Mouse (Mus musculus) lung, postnatal 0 days (tissue): Measurements from ENCODE around the gene Pappa. TPM values are rescaled to one million over a fixed set of nuclear protein-coding genes. Genes with fewer than 3 reads are reported as not detected.

Source experiments
- ATAC-seq: fragments of 200-750 bp; cut with Nextera tagmentation; 2 replicates; pipeline ENCODE4 v1.8.0; 2017; ENCODE audit warnings: moderate library complexity
- DNase-seq: peaks from one replicate; pipeline ENCODE4 v3.0.0-alpha.2; 2016; ENCODE audit warnings: low spot score
- H3K27ac ChIP-seq: fragments of 300-500 bp; sonication (generic); 2 replicates; pipeline ENCODE4 v1.5.1; 2014; ENCODE audit warnings: antibody characterized with exemption, mild to moderate bottlenecking, low read length, mixed read lengths
- H3K27me3 ChIP-seq: fragments of 300-500 bp; sonication (generic); replicated peaks from 2 replicates; pipeline ENCODE4 v1.6.1; 2014; ENCODE audit warnings: low read length, mixed read lengths; ENCODE audit not compliant: insufficient read depth
- H3K36me3 ChIP-seq: fragments of 300-500 bp; sonication (generic); 2 replicates; pipeline ENCODE4 v1.6.1; 2014; ENCODE audit warnings: low read length, mixed read lengths; ENCODE audit not compliant: insufficient read depth
- H3K4me1 ChIP-seq: fragments of 300-500 bp; sonication (generic); 2 replicates; pipeline ENCODE4 v1.6.1; 2014; ENCODE audit warnings: antibody characterized with exemption, low read depth, low read length, mixed read lengths; ENCODE audit not compliant: insufficient read depth
- H3K4me2 ChIP-seq: fragments of 300-500 bp; sonication (generic); replicated peaks from 2 replicates; pipeline ENCODE4 v1.6.1; 2014; ENCODE audit warnings: low read depth, mild to moderate bottlenecking, low read length, moderate library complexity, mixed read lengths
- H3K4me3 ChIP-seq: fragments of 300-500 bp; sonication (generic); 2 replicates; pipeline ENCODE4 v1.5.1; 2014; ENCODE audit warnings: low read depth, low read length
- H3K9ac ChIP-seq: fragments of 300-500 bp; sonication (generic); replicated peaks from 2 replicates; pipeline ENCODE4 v1.6.1; 2014; ENCODE audit warnings: low read depth, mild to moderate bottlenecking
- H3K9me3 ChIP-seq: fragments of 300-500 bp; sonication (generic); 2 replicates; pipeline ENCODE4 v1.6.1; 2016; ENCODE audit warnings: low read length, mixed read lengths
- CTCF ChIP-seq: IDR thresholded peaks from 2 replicates; pipeline ENCODE4 v1.5.1; 2016; ENCODE audit warnings: antibody characterized with exemption, mild to moderate bottlenecking
- EP300 ChIP-seq: IDR thresholded peaks from 2 replicates; pipeline ENCODE4 v1.6.1; 2016; ENCODE audit warnings: antibody characterized with exemption, mild to moderate bottlenecking, control low read depth
- WGBS: fragments of 180-500 bp; shearing (Covaris S2); extraction: QIAGEN DNeasy Blood & Tissue Kit; methylation state at CpG from one replicate; pipeline ENCODE4 v1.1.7; 2014; 5-methylcytosine and 5-hydroxymethylcytosine counted together
- polyA plus RNA-seq: library from polyadenylated mRNA; unstranded; fragments of >200 nt; fragmentation: Nextera tagmentation; extraction: Ambion mirVana; gene quantifications from 2 replicates; pipeline ENCODE4 v1.2.1, GENCODE M21; 2015

The Pappa gene
- polyA plus RNA-seq, 1 experiment from 2014 or later = 0.31 TPM

- DNase-seq = no peak
- no peaks in the 10 kb centered on the region for H3K36me3 ChIP-seq
- 45% methylated on average over 2 of the region's 2 CpGs for WGBS
- ATAC-seq = no peak
- no peaks in the 10 kb centered on the region for H3K27me3 ChIP-seq
- H3K9ac ChIP-seq = no peak overlapping the region
- TF ChIP-seq CTCF = no peak
- TF ChIP-seq EP300 = no peak
- H3K4me2 ChIP-seq = no peak overlapping the region
- H3K27ac ChIP-seq = no peak overlapping the region
- H3K4me1 ChIP-seq = no peaks in the 10 kb centered on the region
- H3K9me3 ChIP-seq = no peaks in the 10 kb centered on the region
- H3K4me3 ChIP-seq = no peak overlapping the region
These were observed 119.3 kb downstream of the Pappa start for GRCm38 (mm10) chr4:65243245-65243644.

DNA sequence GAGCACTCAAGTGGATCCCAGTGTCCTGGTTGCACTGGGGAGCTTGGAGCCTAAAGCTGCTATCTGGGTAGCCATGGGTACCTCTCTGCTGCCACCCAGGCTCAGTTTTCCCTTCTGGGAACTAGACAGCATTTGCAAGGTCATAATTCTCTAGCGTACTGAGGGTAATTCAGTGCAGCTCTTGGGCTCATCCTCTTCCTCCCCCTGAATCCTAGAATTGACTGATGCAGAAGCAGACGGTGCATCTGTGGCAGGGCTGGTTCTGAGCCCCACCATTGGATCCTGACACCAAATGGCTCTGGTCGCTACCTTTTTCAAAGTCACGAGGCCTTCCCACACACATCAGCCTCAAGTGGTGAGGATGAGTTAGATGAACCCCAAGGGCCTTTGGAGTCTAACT, 121.0 kb downstream of the Pappa start:
- DNase-seq = no peak
- Histone ChIP-seq H3K4me1 (no peaks in the 10 kb centered on the region), H3K4me3 (no peak overlapping the region), H3K9ac (no peak overlapping the region), H3K4me2 (no peak overlapping the region), H3K36me3 (no peaks in the 10 kb centered on the region), H3K27ac (no peak overlapping the region), H3K27me3 (no peaks in the 10 kb centered on the region), H3K9me3 (no peaks in the 10 kb centered on the region)
- no peak for ATAC-seq
- 69% methylated on average over 4 of the region's 4 CpGs for WGBS
- TF ChIP-seq CTCF = no peak
- no peak for TF ChIP-seq EP300

DNA sequence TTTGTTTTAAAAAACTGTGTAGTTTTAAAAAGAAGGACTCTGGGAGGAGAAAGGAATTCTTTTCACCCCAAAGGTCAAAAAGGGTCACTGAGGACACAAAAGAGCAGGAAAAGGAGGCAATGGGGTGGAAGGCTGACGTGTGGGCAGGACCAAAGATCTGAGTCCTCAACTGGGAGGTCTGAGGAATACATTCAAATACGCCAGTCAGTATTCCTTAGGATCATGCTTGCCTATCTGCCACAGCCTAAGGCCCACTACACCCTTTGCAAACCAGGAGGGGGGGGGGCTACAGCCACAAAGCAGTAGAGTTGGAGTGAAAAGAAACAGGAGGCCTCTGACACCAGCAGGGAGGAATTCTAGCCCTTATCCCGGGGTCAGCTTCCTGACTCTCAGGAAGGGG, 121.5 kb downstream of the Pappa start:
- no peak overlapping the region for H3K4me2 ChIP-seq
- no peaks in the 10 kb centered on the region for H3K27me3 ChIP-seq
- H3K4me1 ChIP-seq = no peaks in the 10 kb centered on the region
- H3K9me3 ChIP-seq = no peaks in the 10 kb centered on the region
- DNase-seq = no peak
- H3K9ac ChIP-seq = no peak overlapping the region
- TF ChIP-seq CTCF (no peak), EP300 (no peak)
- H3K27ac ChIP-seq = no peak overlapping the region
- no peak overlapping the region for H3K4me3 ChIP-seq
- 60% methylated on average over 3 of the region's 3 CpGs for WGBS
- ATAC-seq = no peak
- H3K36me3 ChIP-seq = no peaks in the 10 kb centered on the region

- no peak overlapping the region for H3K9ac ChIP-seq
- TF ChIP-seq EP300 = no peak
- TF ChIP-seq CTCF = no peak
- ATAC-seq (no peak), DNase-seq (no peak)
- H3K4me1 ChIP-seq = no peaks in the 10 kb centered on the region
- no peaks in the 10 kb centered on the region for H3K27me3 ChIP-seq
- WGBS = 18% methylated on average over 8 of the region's 8 CpGs
- no peak overlapping the region for H3K4me3 ChIP-seq
- H3K9me3 ChIP-seq = no peaks in the 10 kb centered on the region
- H3K36me3 ChIP-seq = no peaks in the 10 kb centered on the region
- no peak overlapping the region for H3K27ac ChIP-seq
- H3K4me2 ChIP-seq = no peak overlapping the region; the same call in 1 of the 2 replicates
These were observed 128.2 kb downstream of the Pappa start for GRCm38 (mm10) chr4:65252193-65252592.

- TF ChIP-seq EP300 (no peak), CTCF (no peak)
- Histone ChIP-seq H3K4me2 (no peak overlapping the region), H3K9ac (no peak overlapping the region), H3K36me3 (no peaks in the 10 kb centered on the region), H3K9me3 (no peaks in the 10 kb centered on the region), H3K4me1 (no peaks in the 10 kb centered on the region), H3K4me3 (no peak overlapping the region), H3K27me3 (no peaks in the 10 kb centered on the region), H3K27ac (no peak overlapping the region)
- DNase-seq (no peak), ATAC-seq (no peak)
- 96% methylated on average over 1 of the region's 1 CpGs for WGBS
These were observed 130.1 kb downstream of the Pappa start for GRCm38 (mm10) chr4:65254073-65254472.

- Histone ChIP-seq H3K36me3 (no peaks in the 10 kb centered on the region), H3K27me3 (no peaks in the 10 kb centered on the region), H3K4me2 (no peak overlapping the region), H3K9ac (no peak overlapping the region), H3K9me3 (no peaks in the 10 kb centered on the region), H3K4me3 (no peak overlapping the region), H3K4me1 (no peaks in the 10 kb centered on the region), H3K27ac (no peak overlapping the region)
- WGBS = 42% methylated on average over 2 of the region's 2 CpGs
- no peak for DNase-seq
- no peak for ATAC-seq
- TF ChIP-seq CTCF = no peak
- TF ChIP-seq EP300 = no peak
These were observed 143.1 kb downstream of the Pappa start for GRCm38 (mm10) chr4:65267066-65267465.

- DNase-seq (no peak), ATAC-seq (no peak)
- no peak overlapping the region for H3K4me3 ChIP-seq
- TF ChIP-seq CTCF = no peak
- TF ChIP-seq EP300 = no peak
- WGBS = 68% methylated on average over 2 of the region's 2 CpGs
- no peaks in the 10 kb centered on the region for H3K9me3 ChIP-seq
- no peak overlapping the region for H3K9ac ChIP-seq
- no peaks in the 10 kb centered on the region for H3K36me3 ChIP-seq
- H3K4me2 ChIP-seq = no peak overlapping the region
- no peak overlapping the region for H3K27ac ChIP-seq
- H3K27me3 ChIP-seq = no peaks in the 10 kb centered on the region
- H3K4me1 ChIP-seq = no peaks in the 10 kb centered on the region
These were observed 146.0 kb downstream of the Pappa start for GRCm38 (mm10) chr4:65269996-65270395.
